Mouse (Mus musculus) gastrocnemius, adult 8-10 months (tissue): ENCODE results near the gene Hsf2bp. TPM values are rescaled to one million over a fixed set of nuclear protein-coding genes. Genes with fewer than 3 reads are reported as not detected.

Source experiments
- DNase-seq, 2 experiments: peaks; one replicate each; pipeline ENCODE4 v3.0.0; 2022; ENCODE audit warnings: low spot score in 2 of 2
- total RNA-seq, 4 experiments: library from RNA; stranded (reverse); gene quantifications; 2 replicates each; pipeline ENCODE4 v1.2.4; 2022

Gene Hsf2bp
- total RNA-seq, 4 experiments from 2014 or later, result 0.82 to 0.99 (median 0.93) TPM

GRCm38 (mm10) chr17:32034322-32034721 is 1.8 kb downstream of the Hsf2bp start:
- no peak for DNase-seq

- DNase-seq, result no peak
Observed at GRCm38 (mm10) chr17:32031684-32032083, 4.5 kb downstream of the Hsf2bp start.

- DNase-seq, result no peak
Observed at GRCm38 (mm10) chr17:32028301-32028700, 7.8 kb downstream of the Hsf2bp start.

GRCm38 (mm10) chr17:32027666-32028065 is 8.5 kb downstream of the Hsf2bp start:
- no peak for DNase-seq

GRCm38 (mm10) chr17:32025386-32025785 is 10.8 kb downstream of the Hsf2bp start:
- peak; percentile 37 to 46 for DNase-seq

GRCm38 (mm10) chr17:32024671-32025073 is 11.5 kb downstream of the Hsf2bp start:
- no peak for DNase-seq

- no peak for DNase-seq
Observed at GRCm38 (mm10) chr17:32023088-32023487, 13.1 kb downstream of the Hsf2bp start.

- DNase-seq, result no peak
Observed at GRCm38 (mm10) chr17:32022551-32022950, 13.6 kb downstream of the Hsf2bp start.

- no peak for DNase-seq
Observed at GRCm38 (mm10) chr17:32021981-32022380, 14.2 kb downstream of the Hsf2bp start.

- DNase-seq, result peak; percentile 33 to 57
Observed at GRCm38 (mm10) chr17:32018127-32018894, 17.8 kb downstream of the Hsf2bp start.

GRCm38 (mm10) chr17:32016481-32016880 is 19.7 kb downstream of the Hsf2bp start:
- no peak for DNase-seq

- DNase-seq, result no peak
Observed at GRCm38 (mm10) chr17:32013659-32014058, 22.5 kb downstream of the Hsf2bp start.

GRCm38 (mm10) chr17:32012254-32012653 is 23.9 kb downstream of the Hsf2bp start:
- no peak for DNase-seq

- DNase-seq, result no peak
Observed at GRCm38 (mm10) chr17:32011694-32012093, 24.5 kb downstream of the Hsf2bp start.

- DNase-seq, result peak in 1 of 2 experiments; percentile 24
Observed at GRCm38 (mm10) chr17:32006800-32007199, 29.3 kb downstream of the Hsf2bp start.

- no peak for DNase-seq
Observed at GRCm38 (mm10) chr17:32003251-32003650, 32.9 kb downstream of the Hsf2bp start.

- no peak for DNase-seq
Observed at GRCm38 (mm10) chr17:31998351-31998750, 37.8 kb downstream of the Hsf2bp start.

- no peak for DNase-seq
Observed at GRCm38 (mm10) chr17:31996331-31996730, 39.8 kb downstream of the Hsf2bp start.

GRCm38 (mm10) chr17:31995784-31996183 is 40.4 kb downstream of the Hsf2bp start:
- no peak for DNase-seq

- no peak for DNase-seq
Observed at GRCm38 (mm10) chr17:31994132-31994531, 42.0 kb downstream of the Hsf2bp start.

GRCm38 (mm10) chr17:31993354-31993753 is 42.8 kb downstream of the Hsf2bp start:
- DNase-seq, result no peak

- no peak for DNase-seq
Observed at GRCm38 (mm10) chr17:31992004-31992403, 44.1 kb downstream of the Hsf2bp start.

- no peak for DNase-seq
Observed at GRCm38 (mm10) chr17:31989035-31989434, 47.1 kb downstream of the Hsf2bp start.
